Mouse (Mus musculus) heart, adult 9 months (tissue): Measurements from ENCODE around the gene Pramel7.
A peak's percentile ranks its signal among the peaks of the same experiment; 100 is the strongest.
"Not testable (repeated sequence)": the region's sequence is repeated elsewhere in the genome, so short reads cannot be mapped to it uniquely, and the experiment has no call there.

Experiments used
- DNase-seq, 2 experiments: peaks; one replicate each; pipeline ENCODE4 v3.0.0; 2022; ENCODE audit warnings: low spot score in 2 of 2

Pramel7 gene

DNA sequence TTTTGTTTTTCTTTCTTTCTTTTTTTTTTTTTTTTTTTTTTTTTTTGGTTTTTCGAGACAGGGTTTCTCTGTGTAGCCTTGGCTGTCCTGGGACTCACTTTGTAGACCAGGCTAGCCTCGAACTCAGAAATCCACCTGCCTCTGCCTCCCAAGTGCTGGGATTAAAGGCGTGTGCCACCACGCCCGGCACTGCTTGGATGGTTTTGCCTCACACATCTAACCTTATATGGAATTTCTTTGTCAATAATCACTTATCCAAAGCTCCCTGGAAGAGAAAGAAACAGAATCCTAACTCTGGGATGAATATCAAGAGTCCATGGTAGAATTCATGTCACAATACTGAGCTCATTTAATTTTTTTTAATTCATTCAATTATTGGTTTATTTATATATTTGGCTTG is at the start of gene Pramel7:
Gene Pramel7, minus strand, starts transcription at position 101 of the 400 bp plus-strand sequence.
- not testable (repeated sequence) for DNase-seq

DNA sequence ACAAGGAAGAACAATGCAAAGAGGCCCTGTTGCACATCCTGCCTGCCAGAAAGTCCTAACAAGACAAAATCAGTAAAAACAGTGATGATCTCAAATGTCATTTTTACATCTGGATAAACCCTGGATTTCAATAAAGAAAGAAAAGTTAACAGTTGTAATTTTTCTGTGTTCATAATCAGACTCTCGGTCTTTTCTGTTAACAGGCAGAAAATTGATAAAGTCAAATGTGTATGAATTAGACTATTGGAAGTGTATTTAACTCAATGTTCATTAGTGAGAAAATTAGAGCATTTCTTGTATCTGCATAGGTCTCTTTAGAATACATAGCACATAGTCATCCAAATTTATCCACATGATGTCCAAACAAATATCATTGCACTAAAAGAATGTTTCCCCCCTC is 48.5 kb upstream of the Pramel7 start, which contains the start of gene Olfr1128:
Gene Olfr1128, minus strand, starts transcription at position 101 of the 400 bp plus-strand sequence.
- no peak for DNase-seq

DNA sequence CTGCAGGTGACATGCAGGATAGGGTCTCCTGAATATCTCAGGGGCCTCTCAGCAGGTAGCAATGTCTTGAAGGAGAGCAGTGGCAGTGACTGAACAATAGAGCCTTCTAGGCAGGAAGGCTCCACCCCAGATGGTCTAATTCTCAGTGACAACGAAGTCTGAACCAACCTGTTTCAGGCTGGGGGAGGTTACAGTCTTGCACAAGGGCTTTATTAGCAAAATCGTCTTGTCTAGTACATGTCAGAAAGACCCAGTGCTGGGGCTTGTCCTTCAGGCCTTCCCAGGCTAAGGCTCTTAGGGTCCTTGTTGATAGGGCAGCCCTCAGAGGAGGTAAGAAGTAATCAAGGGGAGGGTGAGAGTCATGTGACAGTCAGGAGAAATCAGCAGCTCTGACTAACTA is 37.9 kb upstream of the Pramel7 start:
- no peak for DNase-seq

DNA sequence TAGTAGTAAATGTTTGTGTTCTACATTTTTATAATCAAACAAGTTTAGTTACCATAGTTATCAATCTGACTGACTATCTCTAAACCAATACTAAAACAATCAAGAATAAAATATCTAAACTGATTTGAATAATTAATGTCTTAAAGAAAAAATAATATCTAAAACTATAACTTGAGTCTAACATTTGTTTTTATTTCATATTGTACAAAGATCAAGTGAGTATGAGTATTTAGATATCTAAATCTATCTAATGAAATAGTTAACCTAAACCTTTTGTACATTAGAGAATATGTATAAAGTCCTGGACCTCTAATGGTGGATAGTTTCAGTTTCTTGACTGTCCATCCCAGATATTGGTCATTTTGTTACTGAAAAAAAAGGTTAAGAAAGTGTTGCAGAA is 34.6 kb upstream of the Pramel7 start, which contains the start of gene Olfr153:
Gene Olfr153, plus strand, starts transcription at position 301 of the 400 bp plus-strand sequence.
- no peak for DNase-seq

DNA sequence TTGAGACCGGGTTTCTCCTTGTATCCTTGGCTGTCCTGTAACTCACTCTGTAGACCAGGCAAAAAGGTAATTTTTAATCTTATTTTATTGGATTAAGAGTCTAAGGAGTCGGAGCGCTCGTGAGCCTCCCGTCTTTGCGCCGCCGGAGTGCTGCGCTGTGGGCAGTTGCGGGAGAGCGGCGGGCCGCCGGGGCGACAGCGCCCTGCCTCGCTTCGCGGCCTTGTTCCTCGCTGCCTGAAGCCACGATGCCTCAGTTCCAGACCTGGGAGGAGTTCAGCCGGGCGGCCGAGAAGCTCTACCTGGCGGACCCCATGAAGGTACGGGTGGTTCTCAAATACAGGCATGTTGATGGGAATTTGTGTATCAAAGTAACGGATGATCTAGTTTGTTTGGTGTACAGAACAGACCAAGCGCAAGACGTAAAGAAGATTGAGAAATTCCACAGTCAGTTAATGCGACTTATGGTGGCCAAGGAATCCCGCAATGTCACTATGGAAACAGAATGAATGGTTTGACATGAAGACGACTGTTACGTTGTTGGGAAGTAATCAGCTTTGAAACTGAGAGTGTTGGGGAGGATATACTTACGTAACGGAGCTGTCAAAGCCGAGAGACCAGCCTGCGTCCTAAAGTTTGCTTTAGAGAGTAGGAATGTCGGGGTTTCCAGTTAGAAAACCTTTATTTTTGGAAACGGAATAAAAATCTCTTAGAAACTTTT is 29.2 kb upstream of the Pramel7 start:
- DNase-seq = not testable (repeated sequence)

DNA sequence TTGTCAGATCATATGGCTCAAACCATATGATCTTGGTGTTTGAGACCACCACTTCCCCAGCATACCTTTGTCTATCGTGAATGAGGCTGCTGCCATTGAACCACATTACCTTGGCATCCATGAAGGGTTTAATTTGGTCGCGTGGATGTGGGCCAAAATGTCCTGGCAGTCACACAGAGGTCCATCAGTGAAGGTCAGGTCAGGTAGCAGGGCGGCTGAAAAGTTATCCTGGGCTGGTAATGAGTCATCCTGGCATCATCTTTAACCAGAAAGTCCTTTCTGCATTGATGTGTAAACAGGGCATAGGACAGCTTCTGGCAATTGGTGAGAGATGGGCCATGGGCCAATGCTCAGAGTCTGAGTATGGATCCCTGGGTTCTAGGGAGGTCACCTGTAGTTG is 23.8 kb upstream of the Pramel7 start:
- peak; percentile 3 to 40 for DNase-seq

DNA sequence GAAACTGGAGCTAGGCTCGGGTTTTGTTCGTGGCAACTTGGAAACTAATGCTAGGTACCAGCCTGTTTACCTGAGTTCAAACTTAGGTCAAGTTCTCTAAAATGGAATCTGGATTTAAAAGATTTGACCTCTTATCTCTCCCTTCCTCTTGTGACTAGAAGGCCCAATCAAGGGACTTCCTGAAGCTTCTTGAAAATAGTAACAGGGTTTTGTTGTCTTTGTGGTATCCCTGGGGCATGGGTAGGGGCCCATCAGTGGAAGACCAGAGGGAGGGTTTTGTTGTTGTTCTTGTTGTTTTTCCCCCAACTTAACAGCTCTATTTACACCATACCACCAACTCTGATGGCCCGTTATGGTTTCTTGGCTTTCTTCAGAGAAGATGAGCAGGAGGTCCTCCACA is 19.7 kb upstream of the Pramel7 start:
- no peak for DNase-seq

DNA sequence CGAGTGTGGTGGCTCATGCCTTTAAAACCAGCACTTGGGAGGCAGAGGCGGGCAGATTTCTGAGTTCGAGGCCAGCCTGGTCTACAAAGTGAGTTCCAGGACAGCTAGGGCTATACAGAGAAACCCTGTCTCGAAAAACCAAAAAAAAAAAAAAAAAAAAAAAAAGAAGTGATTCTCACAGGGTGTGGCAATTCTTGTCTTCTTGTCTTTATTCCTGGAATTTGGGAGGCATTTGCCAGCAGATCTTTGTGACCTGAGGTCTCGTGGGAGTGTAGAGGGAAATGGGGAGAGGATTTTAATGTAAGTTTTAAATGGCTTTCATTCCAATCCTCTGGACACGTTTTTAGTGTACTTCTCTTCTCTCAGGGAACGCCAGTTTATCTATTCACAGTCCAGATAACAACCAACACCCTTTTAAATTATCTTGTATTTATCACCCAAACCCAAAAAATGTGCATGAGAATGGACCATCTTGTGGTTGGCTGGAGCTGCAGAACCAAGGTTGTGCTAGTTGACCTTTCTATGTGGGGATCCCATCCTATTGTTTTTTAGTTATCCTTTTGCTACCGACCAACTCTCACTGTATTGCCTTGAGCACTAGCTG is 18.7 kb upstream of the Pramel7 start:
- DNase-seq = no peak

DNA sequence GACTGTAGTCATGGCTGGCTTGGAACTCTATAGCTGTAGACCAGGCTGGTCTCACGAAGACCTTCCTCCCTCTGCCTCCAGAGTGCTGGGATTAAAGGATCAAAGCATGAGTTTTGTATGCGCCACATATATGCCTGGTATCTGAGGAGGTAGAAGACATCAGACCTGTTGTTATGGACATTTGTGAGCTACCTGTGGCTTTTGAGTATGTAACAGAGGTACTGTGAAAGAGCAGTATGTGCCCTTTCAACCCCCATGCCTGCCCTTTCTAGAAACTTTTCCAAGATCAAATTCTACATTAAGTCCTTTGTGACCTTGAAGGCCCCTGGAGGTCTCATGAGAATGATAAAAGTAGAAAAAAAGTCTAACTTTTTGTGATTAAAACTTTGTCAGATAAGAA is 18.2 kb upstream of the Pramel7 start:
- no peak for DNase-seq

DNA sequence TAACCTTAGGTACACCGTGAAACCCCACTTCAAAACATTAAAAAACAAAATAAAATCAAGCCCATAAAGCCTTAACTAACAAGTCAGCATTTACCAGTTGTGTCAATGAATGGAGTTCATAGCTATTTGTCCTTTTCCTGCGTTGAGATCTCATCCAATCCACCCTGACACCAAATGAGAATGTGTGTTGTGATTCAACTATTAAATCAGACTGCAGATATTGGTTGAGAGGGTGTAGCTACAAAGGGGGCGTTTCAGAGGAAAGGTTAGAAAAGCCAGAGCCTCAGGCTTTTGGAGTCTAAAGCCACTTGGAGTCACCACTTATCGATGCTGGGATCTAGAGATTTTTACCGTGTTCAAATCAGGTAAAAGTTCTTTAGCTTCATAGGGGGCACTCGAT is 9.4 kb upstream of the Pramel7 start, which contains the start of gene Pramel6:
Gene Pramel6, plus strand, starts transcription at position 301 of the 400 bp plus-strand sequence.
- no peak for DNase-seq

DNA sequence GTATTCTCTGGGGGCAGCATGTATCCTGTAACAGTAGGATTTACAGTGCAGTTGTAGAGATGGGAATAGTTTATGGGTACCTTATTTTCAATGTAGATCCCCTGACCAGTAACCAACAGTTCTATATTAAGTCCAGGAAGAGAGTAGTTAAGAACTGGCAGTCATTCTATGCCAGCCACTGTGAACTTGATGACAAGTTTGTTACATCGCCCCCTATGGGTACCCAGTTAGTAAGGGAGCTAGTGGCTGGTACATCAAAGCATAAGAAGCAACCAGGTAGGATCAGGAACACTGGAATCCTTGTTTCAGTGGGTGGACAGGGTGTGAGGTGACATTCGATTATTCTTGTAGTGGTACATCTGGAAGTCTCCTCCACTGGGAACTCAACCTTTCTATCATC is 14.6 kb downstream of the Pramel7 start:
- DNase-seq = no peak

DNA sequence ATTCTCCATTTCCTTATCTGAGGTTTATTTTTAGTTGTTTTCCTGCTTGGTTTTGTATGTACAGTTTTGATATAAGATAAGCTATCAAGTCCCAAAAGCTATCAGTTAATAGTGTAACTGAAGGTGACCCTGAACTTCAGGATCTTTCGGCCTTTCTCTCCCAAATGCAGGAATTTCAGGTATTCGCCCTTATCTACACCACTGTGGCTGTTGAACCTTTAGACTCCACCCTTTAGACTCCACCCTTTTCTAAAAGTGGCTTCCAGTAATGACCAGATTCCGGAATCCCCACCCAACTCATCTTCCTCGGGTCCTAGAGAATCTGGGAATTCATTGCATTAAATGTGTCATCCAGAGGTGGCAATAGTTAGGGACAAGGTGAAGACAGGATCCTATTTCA is 15.7 kb downstream of the Pramel7 start:
- no peak for DNase-seq

DNA sequence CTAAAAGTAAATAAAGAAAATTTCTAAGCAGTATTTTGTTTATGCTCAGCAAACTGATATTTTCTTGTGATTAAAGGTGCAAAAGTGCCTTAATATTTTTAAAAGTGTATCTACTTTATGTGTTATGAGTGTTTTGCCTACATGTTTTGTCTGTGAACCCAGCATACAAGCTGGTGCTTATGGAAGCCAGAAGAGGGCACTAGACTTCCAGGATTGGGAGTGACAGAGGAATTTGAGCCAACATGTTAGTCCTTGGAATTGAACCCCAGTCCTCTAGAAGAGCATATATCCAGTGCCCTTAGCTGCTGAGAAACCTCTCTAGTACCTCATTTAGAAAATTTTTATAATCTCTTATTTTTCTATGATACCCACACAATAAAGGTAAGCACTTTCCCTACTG is 16.7 kb downstream of the Pramel7 start:
- no peak for DNase-seq

DNA sequence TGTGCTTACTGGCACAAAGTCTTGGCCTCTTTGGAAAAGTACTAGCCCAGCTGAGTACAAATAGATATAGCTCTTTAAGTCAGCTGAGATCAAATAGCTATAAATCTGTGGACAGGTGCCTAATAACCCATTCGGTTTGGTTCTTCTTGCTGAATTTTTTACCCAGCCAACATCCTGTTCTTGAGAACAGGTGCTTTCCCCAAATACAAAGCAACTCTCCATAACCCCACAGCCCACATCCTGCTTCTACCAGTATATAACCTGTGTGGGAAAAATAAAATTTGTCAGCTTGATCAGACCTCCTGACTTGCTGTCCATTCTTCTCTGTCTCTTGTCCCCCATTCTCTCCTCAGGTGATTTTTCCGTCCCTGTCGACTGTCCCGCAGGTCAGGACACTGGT is 35.1 kb downstream of the Pramel7 start:
- no peak for DNase-seq

DNA sequence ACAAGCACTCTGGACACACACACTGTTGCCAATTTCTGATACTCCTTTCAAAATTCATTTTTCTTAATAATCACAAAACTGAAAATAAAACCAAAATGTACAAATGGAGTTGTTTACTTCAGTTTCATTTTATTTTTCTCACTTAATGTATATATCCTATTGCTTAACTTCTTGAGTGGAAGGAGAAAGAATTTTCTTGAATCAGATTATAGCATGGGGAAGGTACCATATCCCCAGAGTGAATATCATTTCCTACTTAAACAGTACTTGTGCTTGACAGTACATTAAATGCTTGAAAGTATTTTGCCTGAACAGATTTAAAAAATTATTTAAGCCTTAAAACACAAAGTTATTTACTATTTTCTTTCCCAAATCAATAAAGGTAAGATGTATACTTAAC is 43.2 kb downstream of the Pramel7 start, which contains the start of gene Olfr1126:
Gene Olfr1126, plus strand, starts transcription at position 301 of the 400 bp plus-strand sequence.
- no peak for DNase-seq
